Mouse (Mus musculus) heart, embryonic 14.5 days (tissue): Measurements from ENCODE around the gene Mlana. TPM values are rescaled to one million over a fixed set of nuclear protein-coding genes. Genes with fewer than 3 reads are reported as not detected.

ENCODE experiments used
- ATAC-seq: fragments of 200-750 bp; cut with Nextera tagmentation; 2 replicates; pipeline ENCODE4 v1.8.0; 2017; ENCODE audit warnings: low read depth, moderate TSS enrichment; ENCODE audit not compliant: insufficient number of reproducible peaks, insufficient read depth, low FRiP score
- H3K27ac ChIP-seq, 2 experiments: fragments of 200-500 bp in 1 of 2; fragments of 300-500 bp in 1 of 2; sonication (generic) in 1 of 2; replicated peaks in 1 of 2; 2 replicates each; pipeline ENCODE4 v1.5.1; 2012 to 2014; ENCODE audit warnings: low read depth in 2 of 2, low read length in 2 of 2, control low read depth in 1 of 2, mild to moderate bottlenecking in 1 of 2, mixed read lengths in 1 of 2; ENCODE audit not compliant: control insufficient read depth in 1 of 2, insufficient read depth in 1 of 2
- H3K27me3 ChIP-seq: fragments of 300-500 bp; sonication (generic); 2 replicates; pipeline ENCODE4 v1.6.1; 2014; ENCODE audit warnings: mild to moderate bottlenecking, low read length, control low read depth; ENCODE audit not compliant: control insufficient read depth, insufficient read depth
- H3K36me3 ChIP-seq: fragments of 300-500 bp; sonication (generic); 2 replicates; pipeline ENCODE4 v1.6.1; 2014; ENCODE audit warnings: mild to moderate bottlenecking, control low read depth, low read length, mixed read lengths; ENCODE audit not compliant: control insufficient read depth, insufficient read depth
- H3K4me1 ChIP-seq, 2 experiments: fragments of 200-500 bp in 1 of 2; fragments of 300-500 bp in 1 of 2; sonication (generic) in 1 of 2; 2 replicates each; pipeline ENCODE4 v1.6.1; 2012 to 2014; ENCODE audit warnings: low read length in 2 of 2, control low read depth in 1 of 2, mixed read lengths in 1 of 2; ENCODE audit not compliant: control insufficient read depth in 2 of 2, insufficient read depth in 2 of 2
- H3K4me2 ChIP-seq: fragments of 300-500 bp; sonication (generic); 2 replicates; pipeline ENCODE4 v1.6.1; 2014; ENCODE audit warnings: mild to moderate bottlenecking, low read length
- H3K4me3 ChIP-seq, 2 experiments: fragments of 200-500 bp in 1 of 2; fragments of 300-500 bp in 1 of 2; sonication (generic) in 1 of 2; 2 replicates each; pipeline ENCODE4 v1.5.1; 2012 to 2014; ENCODE audit warnings: low read length in 2 of 2, mild to moderate bottlenecking in 2 of 2, control low read depth in 1 of 2, low read depth in 1 of 2, moderate library complexity in 1 of 2; ENCODE audit not compliant: control insufficient read depth in 1 of 2, insufficient read depth in 1 of 2
- H3K9ac ChIP-seq: fragments of 300-500 bp; sonication (generic); 2 replicates; pipeline ENCODE4 v1.6.1; 2014; ENCODE audit warnings: mild to moderate bottlenecking, low read length
- H3K9me3 ChIP-seq: fragments of 300-500 bp; sonication (generic); 2 replicates; pipeline ENCODE4 v1.6.1; 2016; ENCODE audit warnings: low read length, control low read depth; ENCODE audit not compliant: control insufficient read depth
- WGBS: fragments of 180-500 bp; shearing (Covaris S2); extraction: QIAGEN DNeasy Blood & Tissue Kit; methylation state at CpG from one replicate; pipeline ENCODE4 v1.1.7; 2014; 5-methylcytosine and 5-hydroxymethylcytosine counted together
- polyA plus RNA-seq: library from polyadenylated mRNA; unstranded; fragments of >200 nt; fragmentation: Nextera tagmentation; extraction: Ambion mirVana; gene quantifications from 2 replicates; pipeline ENCODE4 v1.2.1, GENCODE M21; 2014

The Mlana gene
- polyA plus RNA-seq, 1 experiment from 2014 or later = 1.6 TPM

- H3K4me2 ChIP-seq = no peak overlapping the region
- ATAC-seq = no peak
- no peaks in the 10 kb centered on the region for H3K36me3 ChIP-seq
- no peaks in the 10 kb centered on the region for H3K27me3 ChIP-seq
- no peak overlapping the region; a peak in 1 of 4 replicates for H3K27ac ChIP-seq
- no peak overlapping the region for H3K9ac ChIP-seq
- no peak overlapping the region for H3K4me3 ChIP-seq
- 90% methylated on average over 4 of the region's 4 CpGs for WGBS
- peaks cover 4% of the 10 kb centered on the region; the same call in 1 of the 2 replicates for H3K9me3 ChIP-seq
- peaks cover 10 to 13% of the 10 kb centered on the region in 2 experiments for H3K4me1 ChIP-seq
These were observed 1.3 kb upstream of the Mlana start for GRCm38 (mm10) chr19:29696309-29696708.

GRCm38 (mm10) chr19:29696840-29697239, 784 bp upstream of the Mlana start:
- Histone ChIP-seq H3K4me2 (peak overlapping the region; percentile 40; the same call in 1 of the 2 replicates), H3K9ac (no peak overlapping the region), H3K27ac (peak overlapping the region in 1 of 2 experiments; percentile 28; a peak in 1 of 4 replicates), H3K4me1 (peaks cover 10 to 13% of the 10 kb centered on the region in 2 experiments), H3K27me3 (no peaks in the 10 kb centered on the region), H3K9me3 (peaks cover 4% of the 10 kb centered on the region; the same call in 1 of the 2 replicates), H3K36me3 (no peaks in the 10 kb centered on the region), H3K4me3 (no peak overlapping the region)
- no peak for ATAC-seq

GRCm38 (mm10) chr19:29701707-29702106, 4.1 kb downstream of the Mlana start:
- Histone ChIP-seq H3K36me3 (no peaks in the 10 kb centered on the region), H3K4me1 (peaks cover 8 to 13% of the 10 kb centered on the region in 2 experiments), H3K27ac (no peak overlapping the region), H3K4me3 (no peak overlapping the region), H3K4me2 (no peak overlapping the region), H3K27me3 (no peaks in the 10 kb centered on the region), H3K9me3 (no peaks in the 10 kb centered on the region), H3K9ac (no peak overlapping the region)
- 53% methylated on average over 4 of the region's 4 CpGs for WGBS
- ATAC-seq = no peak

GRCm38 (mm10) chr19:29704436-29704835, 6.8 kb downstream of the Mlana start:
- no peak overlapping the region for H3K4me2 ChIP-seq
- no peak overlapping the region for H3K4me3 ChIP-seq
- H3K9ac ChIP-seq = no peak overlapping the region
- 88% methylated on average over 13 of the region's 13 CpGs for WGBS
- no peaks in the 10 kb centered on the region for H3K9me3 ChIP-seq
- no peaks in the 10 kb centered on the region; a peak in 1 of 4 replicates for H3K4me1 ChIP-seq
- H3K27ac ChIP-seq = no peak overlapping the region
- no peaks in the 10 kb centered on the region for H3K27me3 ChIP-seq
- no peak for ATAC-seq
- H3K36me3 ChIP-seq = no peaks in the 10 kb centered on the region

GRCm38 (mm10) chr19:29707314-29707898, 9.8 kb downstream of the Mlana start:
- Histone ChIP-seq H3K27me3 (no peaks in the 10 kb centered on the region), H3K4me1 (no peaks in the 10 kb centered on the region; a peak in 1 of 4 replicates), H3K27ac (no peak overlapping the region), H3K9ac (no peak overlapping the region), H3K4me2 (peak overlapping the region; percentile 54), H3K36me3 (no peaks in the 10 kb centered on the region), H3K9me3 (no peaks in the 10 kb centered on the region), H3K4me3 (no peak overlapping the region)
- ATAC-seq = no peak
- WGBS = 81% methylated on average over 9 of the region's 9 CpGs

GRCm38 (mm10) chr19:29708003-29708402, 10.4 kb downstream of the Mlana start:
- Histone ChIP-seq H3K4me2 (peak overlapping the region; percentile 54), H3K9ac (no peak overlapping the region), H3K4me1 (no peaks in the 10 kb centered on the region; a peak in 1 of 4 replicates), H3K9me3 (no peaks in the 10 kb centered on the region), H3K27ac (no peak overlapping the region), H3K4me3 (peak overlapping the region; percentile 25 to 30), H3K36me3 (no peaks in the 10 kb centered on the region), H3K27me3 (no peaks in the 10 kb centered on the region)
- no peak for ATAC-seq
- 56% methylated on average over 14 of the region's 14 CpGs for WGBS

GRCm38 (mm10) chr19:29708461-29708860, 10.8 kb downstream of the Mlana start:
- no peak overlapping the region for H3K27ac ChIP-seq
- H3K27me3 ChIP-seq = no peaks in the 10 kb centered on the region
- ATAC-seq = no peak
- peak overlapping the region in 1 of 2 experiments; percentile 30; a peak in 2 of 4 replicates for H3K4me3 ChIP-seq
- no peak overlapping the region for H3K9ac ChIP-seq
- H3K36me3 ChIP-seq = no peaks in the 10 kb centered on the region
- no peaks in the 10 kb centered on the region for H3K9me3 ChIP-seq
- WGBS = 63% methylated on average over 5 of the region's 5 CpGs
- no peaks in the 10 kb centered on the region for H3K4me1 ChIP-seq
- peak overlapping the region; percentile 54 for H3K4me2 ChIP-seq

- Histone ChIP-seq H3K4me3 (no peak overlapping the region), H3K9me3 (no peaks in the 10 kb centered on the region), H3K4me1 (no peaks in the 10 kb centered on the region), H3K27ac (no peak overlapping the region), H3K27me3 (no peaks in the 10 kb centered on the region), H3K36me3 (0 out of 2 replicates have a peak, but pooled peaks cover 5% of the 10 kb centered on the region), H3K4me2 (no peak overlapping the region), H3K9ac (no peak overlapping the region)
- ATAC-seq = no peak
- 75% methylated on average over 3 of the region's 3 CpGs for WGBS
These were observed 11.8 kb downstream of the Mlana start for GRCm38 (mm10) chr19:29709461-29709860.
